Mouse (Mus musculus): ENCODE measurements around the gene Zfyve9.
A peak's percentile ranks its signal among the peaks of the same experiment; 100 is the strongest.

GRCm38 (mm10) chr4:108621504-108621903 lies 159.1 kb downstream of the Zfyve9 start:
- TF ChIP-seq EP300 (IDR thresholded peaks at IDR 0.05; ENCODE audit: low read depth) = no peak
- peak; percentile 55 for TF ChIP-seq CTCF (IDR thresholded peaks at IDR 0.05; ENCODE audit: low read depth)
